Mouse (Mus musculus): ENCODE data around the gene Uchl5. TPM values are rescaled to one million over a fixed set of nuclear protein-coding genes. Genes with fewer than 3 reads are reported as not detected.

Gene Uchl5
- polyA plus RNA-seq (2014; fragmentation: Illumina TruSeq; extraction: RNeasy Lipid Tissue Mini Kit (QIAGEN cat#74804); ENCODE audit: low read depth, low replicate concordance) = 95.3 TPM

DNA sequence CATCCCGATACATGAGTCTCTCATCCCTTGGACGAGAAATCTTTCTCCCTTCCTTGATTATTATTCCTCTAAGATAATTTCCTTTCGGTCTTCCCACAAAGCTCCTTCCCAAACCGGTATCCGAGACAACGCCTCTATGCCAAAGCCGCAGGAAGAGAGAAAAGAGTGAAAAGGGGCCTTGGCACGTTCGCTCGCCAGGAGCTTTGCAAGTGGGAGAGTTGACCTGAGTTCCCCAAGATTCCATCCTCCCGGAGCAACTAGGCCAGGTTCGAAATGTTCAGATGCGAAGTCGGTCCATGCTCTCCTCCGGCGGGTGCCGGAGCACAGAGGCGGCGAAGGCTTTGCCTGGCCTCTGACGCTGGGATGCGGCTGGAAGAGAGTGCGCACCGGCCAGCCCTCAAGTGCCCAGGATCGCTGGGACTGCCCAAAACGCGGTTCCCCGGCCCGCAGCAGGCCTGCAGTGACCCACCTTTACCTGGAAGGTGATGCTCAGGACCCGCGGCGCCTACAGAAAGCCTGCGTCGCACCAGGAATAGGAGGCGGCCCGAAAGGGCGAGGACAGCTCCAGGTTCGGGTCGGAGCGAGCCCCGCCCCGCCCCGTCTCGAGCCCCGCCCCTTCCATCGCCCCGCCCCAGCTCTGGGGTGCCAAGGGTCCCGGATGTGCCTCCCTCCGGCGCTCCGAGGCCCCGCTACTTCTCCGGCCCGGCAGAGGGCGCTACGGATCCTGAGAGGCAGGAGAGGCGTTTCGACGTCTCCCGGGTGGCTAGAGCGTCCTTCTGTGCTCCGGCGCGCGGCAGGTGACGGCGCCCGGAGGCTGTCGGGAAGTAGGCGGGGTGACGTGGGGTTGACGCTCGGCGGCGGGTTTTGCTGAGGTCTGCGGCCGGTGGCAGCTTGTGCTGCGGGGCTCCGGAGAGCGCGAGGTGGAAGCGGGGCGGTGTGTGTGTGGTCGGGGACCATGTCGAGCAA lies at the start of gene Uchl5, which contains the start of gene Trove2:
TSS of gene Uchl5 (plus strand) at position 827 of the 966 bp plus-strand sequence.
TSS of gene Trove2 (minus strand) at position 623 of the 966 bp plus-strand sequence.

Other genes starting within 250 kb of the Uchl5 start
- gene B3galt2, start 136.6 kb upstream of the Uchl5 start, polyA plus RNA-seq (2014; fragmentation: Illumina TruSeq; extraction: RNeasy Lipid Tissue Mini Kit (QIAGEN cat#74804); ENCODE audit: low read depth, low replicate concordance) = 13.3 TPM
- 93.5 TPM for gene Cdc73, start 74.4 kb upstream of the Uchl5 start, polyA plus RNA-seq (2014; fragmentation: Illumina TruSeq; extraction: RNeasy Lipid Tissue Mini Kit (QIAGEN cat#74804); ENCODE audit: low read depth, low replicate concordance)
- 95.0 TPM for gene Glrx2, start 60.9 kb upstream of the Uchl5 start, polyA plus RNA-seq (2014; fragmentation: Illumina TruSeq; extraction: RNeasy Lipid Tissue Mini Kit (QIAGEN cat#74804); ENCODE audit: low read depth, low replicate concordance)
- 32.6 TPM for gene Trove2, start 204 bp upstream of the Uchl5 start, polyA plus RNA-seq (2014; fragmentation: Illumina TruSeq; extraction: RNeasy Lipid Tissue Mini Kit (QIAGEN cat#74804); ENCODE audit: low read depth, low replicate concordance)
- 92.1 TPM for gene Rgs2, start 226.9 kb downstream of the Uchl5 start, polyA plus RNA-seq (2014; fragmentation: Illumina TruSeq; extraction: RNeasy Lipid Tissue Mini Kit (QIAGEN cat#74804); ENCODE audit: low read depth, low replicate concordance)